Mouse (Mus musculus): ENCODE data around the gene Ptprr. TPM values are rescaled to one million over a fixed set of nuclear protein-coding genes. Genes with fewer than 3 reads are reported as not detected.
A peak's percentile ranks its signal among the peaks of the same experiment; 100 is the strongest.

Ptprr gene
- total RNA-seq, 1 experiment from 2014 or later, result 0.23 TPM

- ATAC-seq (replicated peaks; ENCODE audit: low read depth, poor library complexity, severe bottlenecking), result no peak
These were observed 241.3 kb downstream of the Ptprr start for GRCm38 (mm10) chr10:116259298-116259697.

DNA sequence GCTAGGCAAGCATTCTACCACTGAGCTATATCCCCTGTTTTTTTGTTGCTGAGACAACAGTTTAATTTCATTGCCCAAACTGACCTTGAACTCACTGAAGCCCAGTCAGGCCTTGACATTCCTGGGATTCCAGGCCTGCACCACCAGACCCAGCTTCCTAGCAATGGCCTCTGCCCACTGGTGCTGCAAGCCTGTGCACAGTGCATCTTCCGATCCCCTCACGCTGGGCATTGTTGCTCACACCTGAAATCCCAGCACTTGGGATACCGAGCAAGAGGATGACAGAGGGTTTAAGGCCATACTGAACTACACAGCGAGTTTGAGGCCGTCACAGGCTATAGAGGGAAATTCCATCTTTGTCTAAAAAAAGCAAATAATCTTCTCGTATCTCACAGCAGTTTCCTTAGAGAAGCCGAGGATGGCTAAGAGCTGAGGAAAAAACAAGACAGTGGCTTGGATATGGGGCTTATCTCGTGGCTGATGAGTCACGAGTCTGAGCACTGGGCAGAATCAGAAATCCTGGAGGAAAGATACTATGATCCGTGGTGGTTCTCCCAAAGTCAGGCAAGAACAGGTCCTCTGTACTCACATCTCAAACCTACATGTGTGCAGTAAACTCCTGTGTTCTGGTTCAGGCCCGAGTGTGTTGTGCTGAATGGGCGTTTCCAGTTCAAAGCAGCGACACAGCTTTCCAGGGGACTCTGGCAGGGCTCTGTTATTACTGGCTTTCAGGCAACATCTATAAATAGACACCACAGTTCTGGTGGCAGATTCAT lies 242.8 kb downstream of the Ptprr start:
- peak; percentile 65 for ATAC-seq (replicated peaks; ENCODE audit: low read depth, poor library complexity, severe bottlenecking)

DNA sequence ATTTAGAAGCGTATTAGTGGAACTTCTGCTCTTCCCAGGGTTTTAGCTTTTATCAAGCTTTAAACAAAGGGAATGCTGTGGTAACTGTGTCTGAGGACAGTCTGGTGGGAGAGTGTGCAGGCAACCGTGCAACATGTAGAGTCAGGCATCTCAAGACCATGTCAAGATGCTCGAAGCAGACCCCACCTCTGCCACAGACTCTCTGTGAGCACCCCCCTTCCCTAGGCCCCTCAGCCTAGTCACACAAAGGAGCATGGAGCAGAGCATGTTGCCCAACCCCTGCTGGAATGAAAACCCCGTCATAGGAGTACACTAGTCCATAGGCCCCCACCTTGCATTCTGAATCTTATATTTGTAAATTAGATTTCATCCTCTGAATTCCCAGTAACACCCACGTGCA lies 243.5 kb downstream of the Ptprr start:
- ATAC-seq (replicated peaks; ENCODE audit: low read depth, poor library complexity, severe bottlenecking), result no peak

DNA sequence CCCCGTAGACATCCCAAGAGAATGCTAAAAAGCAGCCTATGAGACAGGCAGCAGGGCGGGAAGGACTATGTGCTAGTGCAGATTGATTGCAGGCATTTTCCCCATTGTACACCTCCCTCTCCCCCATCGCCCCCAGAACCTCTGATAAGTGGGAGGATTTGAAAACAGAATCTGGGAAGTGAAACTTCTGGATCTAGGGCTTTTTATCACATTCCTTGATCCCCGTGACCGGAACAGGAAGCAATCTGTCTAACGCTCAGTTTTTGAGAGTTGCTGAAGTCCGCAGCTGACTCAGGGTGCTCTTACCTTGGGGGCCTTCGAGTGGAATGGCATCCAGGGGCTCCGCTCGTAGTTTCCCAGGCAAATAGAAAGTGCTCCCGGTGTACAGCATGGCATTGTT lies 246.5 kb downstream of the Ptprr start:
- no peak for ATAC-seq (replicated peaks; ENCODE audit: low read depth, poor library complexity, severe bottlenecking)

DNA sequence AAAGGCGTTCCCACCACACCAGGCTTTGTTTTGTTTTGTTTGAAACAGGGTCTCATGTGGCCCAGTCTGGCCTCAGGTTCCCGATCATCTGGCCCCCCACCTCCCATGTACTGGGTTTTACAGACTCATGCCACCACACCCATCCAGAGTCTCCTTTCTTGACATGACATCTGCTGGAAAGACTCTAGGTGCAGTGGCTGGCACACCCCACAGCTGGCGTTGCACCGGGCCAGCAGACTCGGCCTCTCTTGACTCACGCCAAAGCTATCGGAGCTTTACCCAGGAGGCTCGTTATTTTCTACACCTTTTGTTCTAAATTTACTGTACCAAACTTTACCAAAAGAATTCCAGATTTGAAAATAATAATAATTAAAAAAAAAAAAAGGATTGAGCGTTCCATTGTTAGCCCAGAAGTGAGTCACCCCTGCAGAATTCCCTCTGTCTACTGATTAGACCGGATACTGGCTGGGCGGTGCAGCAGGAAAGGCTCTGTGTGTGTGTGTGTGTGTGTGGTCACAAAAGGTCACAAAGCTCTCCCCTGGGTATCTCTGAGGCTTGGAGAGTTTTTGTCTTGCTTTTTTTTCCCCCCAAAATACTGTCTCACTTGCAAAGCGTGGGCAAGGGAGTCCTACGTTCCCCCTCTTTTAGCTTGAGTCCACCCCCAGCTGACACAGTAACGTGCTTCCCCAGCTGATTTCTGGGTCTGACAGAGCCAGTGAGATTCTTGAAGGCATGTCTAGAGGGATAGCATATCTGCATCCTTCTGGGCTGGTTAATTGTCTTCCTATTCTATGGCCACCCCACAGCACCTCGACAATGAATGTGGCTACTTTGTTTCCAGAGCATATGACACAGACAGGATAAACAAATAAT lies 248.8 kb downstream of the Ptprr start:
- ATAC-seq (replicated peaks; ENCODE audit: low read depth, poor library complexity, severe bottlenecking), result no peak

DNA sequence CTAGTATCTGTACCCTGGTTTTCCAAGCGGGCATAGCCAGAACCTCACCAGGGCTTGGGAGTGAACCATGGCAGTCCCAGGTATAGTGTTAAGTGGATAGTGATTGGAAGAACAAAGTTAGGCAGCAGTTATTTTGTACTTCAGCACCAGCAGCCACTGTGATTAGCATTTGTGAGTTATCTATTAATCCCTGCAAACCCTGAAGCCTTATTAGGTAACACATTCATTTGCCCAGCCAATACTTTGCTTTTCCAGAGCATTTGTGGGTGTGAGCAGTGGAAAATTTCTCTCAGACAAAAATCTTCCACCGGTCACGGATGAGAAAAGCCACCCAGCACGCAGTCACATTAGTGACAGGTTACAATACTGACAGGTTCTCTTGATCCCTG lies 249.4 kb downstream of the Ptprr start:
- ATAC-seq (replicated peaks; ENCODE audit: low read depth, poor library complexity, severe bottlenecking), result no peak

DNA sequence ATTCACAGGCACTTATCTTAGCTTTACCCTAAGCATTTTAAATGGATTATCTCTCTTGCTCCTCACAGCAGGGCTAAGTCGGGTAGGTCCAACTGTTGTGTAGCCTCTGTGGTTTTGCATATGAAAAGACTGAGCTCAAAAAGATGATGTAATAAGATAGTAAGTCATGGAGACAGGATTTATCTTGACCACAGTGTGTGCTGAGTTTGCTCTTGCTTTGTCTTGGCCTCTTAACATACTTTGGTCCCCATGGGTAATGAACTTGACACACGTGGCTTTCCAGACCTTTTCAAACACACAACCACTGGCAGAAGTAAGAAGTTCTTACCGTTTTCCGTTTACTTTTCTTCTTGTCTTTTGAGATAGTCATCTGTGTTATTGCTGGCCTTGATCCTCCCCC lies 250.3 kb downstream of the Ptprr start:
- no peak for ATAC-seq (replicated peaks; ENCODE audit: low read depth, poor library complexity, severe bottlenecking)

- ATAC-seq (replicated peaks; ENCODE audit: low read depth, poor library complexity, severe bottlenecking), result no peak
These were observed 252.8 kb downstream of the Ptprr start for GRCm38 (mm10) chr10:116270646-116271469.

DNA sequence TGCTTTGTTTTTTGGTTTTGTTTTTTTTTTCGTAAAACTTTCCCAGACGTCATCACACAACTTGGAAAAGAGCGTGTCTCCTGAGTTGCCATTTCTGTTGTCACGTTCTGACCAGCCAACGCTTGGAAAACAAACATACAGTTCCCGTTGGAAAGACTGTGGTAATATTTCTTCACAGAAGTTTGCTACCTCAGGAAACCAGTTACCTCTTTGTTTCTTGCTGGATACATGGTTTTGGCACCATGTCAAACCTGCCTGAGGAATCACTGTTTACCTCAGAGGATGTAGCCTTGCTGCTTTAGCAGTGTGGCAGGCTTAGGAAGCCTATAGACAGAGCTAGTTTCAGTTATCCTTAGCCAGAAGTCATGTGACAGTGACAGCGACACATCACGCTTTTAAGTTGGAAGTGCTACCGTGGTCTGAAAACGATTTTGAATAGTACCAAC lies 253.5 kb downstream of the Ptprr start:
- no peak for ATAC-seq (replicated peaks; ENCODE audit: low read depth, poor library complexity, severe bottlenecking)

GRCm38 (mm10) chr10:116272156-116272555 lies 254.1 kb downstream of the Ptprr start:
- ATAC-seq (replicated peaks; ENCODE audit: low read depth, poor library complexity, severe bottlenecking), result no peak

GRCm38 (mm10) chr10:116275280-116275679 lies 257.3 kb downstream of the Ptprr start, which contains the start of gene Ptprb:
Gene Ptprb (plus strand): TSS chr10:116275523.
- no peak for ATAC-seq (replicated peaks; ENCODE audit: low read depth, poor library complexity, severe bottlenecking)

DNA sequence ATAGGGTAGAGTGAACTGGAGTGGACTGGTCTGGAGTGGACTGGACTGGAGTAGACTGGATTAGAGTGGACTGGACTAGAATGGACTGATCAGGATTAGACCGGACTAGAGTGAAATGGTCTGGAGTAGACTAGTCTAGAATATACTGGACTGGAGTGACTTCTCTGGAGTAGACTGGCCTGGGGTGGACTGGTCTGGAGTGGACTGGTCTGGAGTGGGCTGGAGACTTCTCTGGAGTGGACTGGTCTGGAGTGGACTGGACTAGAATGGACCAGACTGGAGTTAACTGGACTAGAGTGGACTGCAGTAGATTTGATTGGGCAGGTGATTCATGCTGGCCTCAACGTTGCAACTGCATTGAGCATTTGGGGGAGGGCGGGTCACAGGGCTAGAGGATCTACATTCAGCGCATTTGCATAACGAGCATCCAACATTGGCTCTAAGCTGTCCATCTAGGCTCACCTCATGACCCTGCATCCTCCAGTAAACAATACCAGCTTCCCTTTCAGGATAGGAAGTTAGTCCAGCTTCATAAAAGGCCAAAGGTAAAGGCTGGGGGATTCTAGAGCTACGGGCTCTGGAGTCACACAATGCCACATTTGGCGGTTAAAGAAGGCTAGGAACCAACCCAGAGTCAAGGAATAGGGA lies 268.8 kb downstream of the Ptprr start:
- no peak for ATAC-seq (replicated peaks; ENCODE audit: low read depth, poor library complexity, severe bottlenecking)

- peak; percentile 90 for ATAC-seq (replicated peaks; ENCODE audit: low read depth, poor library complexity, severe bottlenecking)
These were observed 270.1 kb downstream of the Ptprr start for GRCm38 (mm10) chr10:116288130-116288529.

GRCm38 (mm10) chr10:116290483-116290882 lies 272.5 kb downstream of the Ptprr start:
- peak; percentile 31 for ATAC-seq (replicated peaks; ENCODE audit: low read depth, poor library complexity, severe bottlenecking)

GRCm38 (mm10) chr10:116291153-116291755 lies 273.2 kb downstream of the Ptprr start:
- ATAC-seq (replicated peaks; ENCODE audit: low read depth, poor library complexity, severe bottlenecking), result no peak

GRCm38 (mm10) chr10:116296439-116296838 lies 278.4 kb downstream of the Ptprr start:
- no peak for ATAC-seq (replicated peaks; ENCODE audit: low read depth, poor library complexity, severe bottlenecking)

- no peak for ATAC-seq (replicated peaks; ENCODE audit: low read depth, poor library complexity, severe bottlenecking)
These were observed 279.8 kb downstream of the Ptprr start for GRCm38 (mm10) chr10:116297854-116298253.

DNA sequence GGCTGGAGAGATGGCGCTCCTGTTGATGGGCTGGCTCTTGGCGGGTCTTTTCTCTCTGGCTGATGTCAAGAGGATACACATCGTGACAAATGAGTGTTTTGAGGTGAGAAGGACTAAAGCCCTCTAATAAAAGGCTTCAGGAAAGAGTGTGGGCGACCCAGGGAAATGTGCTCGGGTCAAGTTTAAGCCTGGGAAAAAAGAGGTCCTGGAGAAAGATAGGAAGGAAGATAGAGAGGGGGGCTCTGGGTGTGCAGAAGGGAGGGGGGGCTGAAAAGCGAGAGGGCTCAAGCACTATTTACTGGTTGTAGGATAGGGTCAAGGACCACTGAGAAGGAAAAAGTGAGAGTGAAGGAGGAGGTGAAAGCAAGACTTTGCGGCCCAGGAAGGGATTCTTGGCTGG lies 282.8 kb downstream of the Ptprr start:
- ATAC-seq (replicated peaks; ENCODE audit: low read depth, poor library complexity, severe bottlenecking), result no peak

- peak; percentile 45 for ATAC-seq (replicated peaks; ENCODE audit: low read depth, poor library complexity, severe bottlenecking)
These were observed 283.2 kb downstream of the Ptprr start for GRCm38 (mm10) chr10:116301258-116301657.

Data from common myeloid progenitor, adult 5-6 weeks (primary cell).